Mouse (Mus musculus) CD4-positive helper T cell, adult 2 months (primary cell): ENCODE data around the gene Atp8a2.
"Not testable (repeated sequence)": the region's sequence is repeated elsewhere in the genome, so short reads cannot be mapped to it uniquely, and the experiment has no call there.

Experiments used
- DNase-seq: peaks from one replicate; pipeline ENCODE4 v3.0.0-alpha.2; 2012; ENCODE audit warnings: low read depth, missing footprints, low spot score

Atp8a2 gene

DNA sequence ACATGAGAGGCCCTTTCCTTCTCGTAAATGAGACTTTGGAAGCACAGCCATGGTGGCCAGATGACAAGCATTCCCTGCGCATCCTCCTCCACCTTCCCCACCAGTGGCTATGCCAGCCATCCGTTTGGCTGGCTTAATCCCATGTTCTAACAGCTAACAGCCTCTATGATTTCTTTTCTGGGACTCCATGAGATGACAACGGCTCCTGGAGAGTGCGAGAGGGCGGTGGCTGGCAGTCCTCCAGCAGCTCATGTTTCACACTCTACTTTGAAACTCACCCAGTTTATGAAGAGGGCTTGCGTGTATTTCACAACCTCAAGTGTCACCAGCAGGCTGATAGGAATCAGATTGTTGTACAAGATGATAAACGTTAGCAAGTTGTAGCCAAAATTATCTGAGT lies 170.3 kb downstream of the Atp8a2 start:
- DNase-seq, result no peak

DNA sequence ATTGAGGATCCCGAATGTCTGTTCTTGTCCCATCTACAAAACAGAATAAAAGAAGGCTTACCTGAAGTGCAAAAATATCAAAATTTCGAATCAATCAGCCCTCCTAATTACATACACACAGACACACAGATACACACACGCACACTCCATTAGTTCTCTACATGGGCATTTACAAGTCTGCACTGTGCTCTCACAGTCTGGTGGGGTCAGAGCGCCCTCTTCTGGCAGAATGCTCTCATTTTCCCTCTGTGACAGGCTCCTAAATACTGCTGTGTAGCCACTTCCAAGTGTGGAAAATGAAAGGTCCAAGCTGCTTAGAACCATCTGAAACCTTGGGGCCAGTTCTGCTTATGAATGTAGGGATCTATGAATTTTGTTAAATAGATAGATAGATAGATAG lies 181.1 kb downstream of the Atp8a2 start:
- DNase-seq, result peak; percentile 64

DNA sequence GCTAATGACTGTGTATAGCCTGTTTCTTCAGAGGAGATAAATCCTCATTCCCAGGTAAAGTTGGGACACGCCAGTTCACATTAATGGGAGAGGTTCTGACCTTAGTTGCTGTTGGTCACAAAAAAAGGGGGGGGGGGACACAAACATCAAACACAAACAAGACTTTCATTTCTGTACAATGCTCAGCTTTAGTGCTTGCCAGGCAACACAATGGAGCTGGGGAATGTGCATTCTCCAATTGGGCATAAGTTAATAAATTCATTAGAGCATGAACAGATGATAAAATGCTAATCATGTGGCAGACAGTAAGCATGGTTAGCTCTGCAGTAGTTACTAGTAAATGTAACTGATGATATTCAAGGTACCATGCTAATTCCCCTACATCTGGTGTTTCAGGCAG lies 195.2 kb downstream of the Atp8a2 start:
- DNase-seq, result no peak

DNA sequence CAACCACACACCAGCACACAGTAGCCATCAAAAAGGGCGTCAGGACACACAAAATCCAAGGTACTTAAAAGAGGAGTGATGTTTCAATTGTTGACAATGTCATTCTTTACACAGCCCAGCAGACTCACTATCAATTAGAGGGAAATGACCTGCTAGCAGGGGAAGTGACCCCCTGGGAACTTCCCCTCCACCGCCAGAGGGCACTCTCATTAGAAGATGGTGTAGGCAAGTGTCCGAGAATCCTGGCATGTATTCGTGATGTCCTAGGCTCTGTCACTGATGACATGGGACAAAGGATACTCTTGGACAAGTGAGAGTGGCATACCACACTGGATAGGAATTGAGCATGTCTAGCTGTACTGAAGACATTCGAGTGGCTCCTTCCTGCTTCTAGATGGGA lies 208.1 kb downstream of the Atp8a2 start:
- no peak for DNase-seq

DNA sequence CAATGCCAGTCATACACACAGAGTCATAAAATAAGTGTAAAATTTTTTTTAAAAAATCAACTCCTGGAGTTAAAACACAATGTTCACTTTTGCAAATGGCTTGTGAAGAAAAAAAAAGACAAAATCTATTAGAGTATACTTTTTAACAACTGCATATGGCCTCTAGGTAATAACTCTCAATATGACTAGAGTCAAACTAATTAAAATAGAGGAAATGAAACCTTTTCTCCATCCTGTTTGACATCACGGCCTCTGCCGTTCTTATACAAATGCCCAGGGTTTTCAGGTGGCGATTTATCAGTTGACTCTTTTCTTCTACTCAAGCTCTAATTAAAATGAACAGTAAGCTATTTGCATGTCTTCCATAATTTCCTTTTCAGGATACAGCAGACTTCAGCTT lies 209.0 kb downstream of the Atp8a2 start:
- no peak for DNase-seq

DNA sequence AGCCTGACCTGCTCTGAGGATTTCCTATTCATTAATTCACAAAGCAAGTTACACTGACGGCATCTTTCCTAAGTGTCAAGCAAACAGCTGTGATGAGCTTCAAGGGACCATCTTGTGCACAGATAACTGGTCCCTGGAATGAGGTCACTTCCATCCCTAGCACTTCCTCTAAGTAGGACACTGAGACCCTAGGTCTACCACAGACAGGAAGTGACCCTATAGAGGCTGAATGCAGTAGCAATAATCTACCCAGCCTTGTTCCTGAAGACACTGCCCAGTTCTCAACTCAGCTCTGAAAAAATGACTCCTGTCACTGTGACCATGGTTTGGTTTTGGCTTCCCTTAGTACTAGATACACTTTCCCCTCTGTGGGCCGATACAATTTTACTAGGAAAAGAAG lies 219.0 kb downstream of the Atp8a2 start:
- no peak for DNase-seq

- DNase-seq, result no peak
Observed at GRCm38 (mm10) chr14:59971221-59971730, 225.7 kb downstream of the Atp8a2 start.

GRCm38 (mm10) chr14:59969485-59970134 lies 227.4 kb downstream of the Atp8a2 start:
- DNase-seq, result no peak

GRCm38 (mm10) chr14:59967847-59968550 lies 229.0 kb downstream of the Atp8a2 start:
- DNase-seq, result no peak

DNA sequence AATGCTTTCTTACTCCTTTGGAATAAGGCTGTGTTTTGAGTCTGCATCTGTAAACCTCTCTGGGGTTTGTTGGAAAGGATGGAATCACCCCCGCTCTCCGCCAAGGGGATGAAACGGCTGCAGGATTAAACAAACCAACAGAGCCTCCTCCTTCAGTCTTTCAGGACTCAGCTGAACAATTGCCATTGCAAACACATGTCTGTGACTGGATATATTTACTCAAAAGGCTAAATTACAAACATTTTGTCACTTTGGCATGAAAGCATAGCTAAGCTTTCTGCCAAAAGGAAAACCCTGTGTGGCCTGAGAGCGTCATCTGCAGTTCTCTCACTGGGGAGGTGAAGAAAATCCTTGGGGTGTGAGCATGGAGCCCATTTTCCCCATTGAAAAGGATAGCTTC lies 230.0 kb downstream of the Atp8a2 start:
- no peak for DNase-seq

GRCm38 (mm10) chr14:59964569-59964968 lies 232.4 kb downstream of the Atp8a2 start:
- DNase-seq, result no peak

DNA sequence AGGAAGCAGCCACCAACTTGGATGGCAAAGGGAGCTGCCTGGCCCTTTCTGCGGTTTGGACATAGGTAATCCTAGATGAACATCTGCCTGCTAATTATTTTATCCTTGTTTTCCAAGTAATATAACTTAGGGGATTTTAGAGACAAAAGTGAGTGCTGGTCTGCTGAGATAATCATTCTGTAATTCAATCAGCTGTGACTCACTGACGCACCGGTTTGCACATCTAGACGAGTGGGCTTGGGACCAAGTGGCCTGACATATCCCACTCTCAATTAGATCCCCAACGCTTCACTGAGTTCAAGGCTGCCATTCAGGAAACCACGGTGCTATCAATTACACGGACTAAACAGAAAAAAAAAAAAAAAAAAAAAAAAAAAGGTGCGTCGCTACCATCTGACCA lies 236.0 kb downstream of the Atp8a2 start:
- DNase-seq, result no peak

DNA sequence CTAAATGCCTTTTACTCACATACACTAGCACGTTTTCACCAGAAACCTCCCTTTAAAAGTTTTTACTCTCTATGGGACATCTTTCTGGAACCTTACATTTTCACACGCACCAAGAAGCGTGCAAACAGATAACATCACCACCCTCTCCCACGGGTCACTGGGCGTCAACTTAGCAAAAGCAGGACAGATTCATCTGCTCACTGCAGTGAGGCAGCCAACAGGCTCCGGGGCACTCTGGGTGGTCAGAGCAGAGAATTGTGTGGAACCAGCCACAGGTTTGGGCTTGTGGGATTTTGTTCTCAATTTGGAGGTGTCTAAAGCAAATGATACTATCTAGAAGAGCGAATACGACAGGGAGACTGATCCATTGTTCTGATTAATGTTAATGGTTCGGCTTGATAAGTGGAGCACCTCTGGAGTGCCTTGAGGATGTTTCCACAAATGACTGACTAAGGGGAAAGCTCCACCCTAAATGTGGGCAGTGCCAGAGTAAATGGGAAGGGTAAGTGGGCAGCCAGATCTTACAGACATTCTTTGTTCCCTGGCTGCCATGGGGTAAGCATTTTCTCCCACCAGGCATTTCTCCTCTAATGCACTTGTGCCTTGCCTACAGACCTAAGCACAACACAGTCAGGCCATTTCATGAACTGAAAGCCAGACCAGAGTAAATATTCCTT lies 236.6 kb downstream of the Atp8a2 start:
- DNase-seq, result no peak

GRCm38 (mm10) chr14:59959723-59960122 lies 237.3 kb downstream of the Atp8a2 start:
- DNase-seq, result no peak

DNA sequence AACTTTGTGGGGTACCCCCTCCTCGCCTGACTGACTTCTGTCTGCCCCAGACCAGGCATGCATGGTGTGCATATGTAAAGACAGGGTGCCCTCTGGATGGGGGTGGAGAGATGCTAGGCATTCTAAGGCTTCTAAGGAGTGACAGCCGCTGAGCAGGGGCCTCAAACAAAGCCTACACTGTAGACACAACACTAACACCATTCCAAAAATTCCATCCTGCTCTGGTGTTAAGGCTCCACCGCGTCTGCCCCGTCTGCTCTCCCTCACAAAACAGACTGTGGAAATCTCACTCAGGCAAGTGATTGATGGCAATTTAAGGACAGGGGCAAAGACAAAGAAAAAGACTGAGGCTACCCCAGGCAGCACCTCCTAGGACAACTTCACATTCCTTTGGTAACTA lies 247.0 kb downstream of the Atp8a2 start:
- DNase-seq, result no peak

GRCm38 (mm10) chr14:59942864-59943611 lies 253.9 kb downstream of the Atp8a2 start:
- peak; percentile 55 for DNase-seq

- DNase-seq, result no peak
Observed at GRCm38 (mm10) chr14:59942199-59942598, 254.8 kb downstream of the Atp8a2 start.

DNA sequence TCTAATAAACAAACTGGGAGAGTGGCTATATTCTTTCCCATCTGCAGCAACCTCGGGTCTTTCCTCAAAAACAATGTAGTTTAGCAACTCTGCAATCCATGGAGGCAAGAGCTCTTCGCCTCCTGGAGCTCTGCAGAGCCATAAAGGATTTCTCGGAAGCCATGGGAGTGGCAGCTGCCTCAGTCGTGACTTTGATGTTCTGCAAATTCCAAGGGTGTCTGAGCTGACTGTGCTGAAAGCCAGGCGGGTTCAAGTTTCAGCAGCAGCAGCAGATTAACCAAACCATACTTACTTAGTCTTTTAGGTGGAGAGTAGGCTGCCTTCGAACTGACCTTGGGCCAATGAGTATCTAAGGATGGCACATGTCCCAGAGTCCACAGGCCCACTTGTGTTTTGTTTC lies 264.6 kb downstream of the Atp8a2 start:
- no peak for DNase-seq

GRCm38 (mm10) chr14:59931412-59932058 lies 265.4 kb downstream of the Atp8a2 start:
- no peak for DNase-seq

- not testable (repeated sequence) for DNase-seq
Observed at GRCm38 (mm10) chr14:59929190-59929589, 267.8 kb downstream of the Atp8a2 start.

GRCm38 (mm10) chr14:59928781-59929180 lies 268.2 kb downstream of the Atp8a2 start:
- DNase-seq, result no peak
